Mouse (Mus musculus) megakaryocyte, embryonic 14.5 days (primary cell): Measurements from ENCODE around the gene Cldn15.

Experiments
- FLI1 ChIP-seq: IDR thresholded peaks from 2 replicates; pipeline ENCODE4 v1.6.1; 2012; ENCODE audit warnings: low read length, inconsistent platforms, mixed read lengths
- GATA1 ChIP-seq: IDR thresholded peaks from 3 replicates; pipeline ENCODE4 v1.6.1; 2012; ENCODE audit warnings: mixed read lengths, low read length, inconsistent platforms, borderline replicate concordance

GRCm38 (mm10) chr5:136982338-136982930, 16.0 kb downstream of the Cldn15 start:
- TF ChIP-seq GATA1 (no peak), FLI1 (no peak)
